Mouse (Mus musculus) heart, postnatal 0 days (tissue): ENCODE measurements at regions not wholly inside any gene's neighbourhood (a gene's known extent, or its start where the extent isn't known, plus 50 kb on each side); places are given as distances from the start of the nearest gene placed in this dataset.

ENCODE experiments used
- CTCF ChIP-seq: IDR thresholded peaks from 2 replicates; pipeline ENCODE4 v1.5.1; 2016; ENCODE audit warnings: antibody characterized with exemption, control low read depth, low read depth
- EP300 ChIP-seq: IDR thresholded peaks from 2 replicates; pipeline ENCODE4 v1.6.1; 2016; ENCODE audit warnings: antibody characterized with exemption, low read depth

- TF ChIP-seq CTCF (no peak), EP300 (no peak)
These were observed 174.9 kb upstream of the Tle4 start for GRCm38 (mm10) chr19:14772794-14773193.
